ENCODE assay signal across 9 mouse cellular contexts in the genomic region with DNA sequence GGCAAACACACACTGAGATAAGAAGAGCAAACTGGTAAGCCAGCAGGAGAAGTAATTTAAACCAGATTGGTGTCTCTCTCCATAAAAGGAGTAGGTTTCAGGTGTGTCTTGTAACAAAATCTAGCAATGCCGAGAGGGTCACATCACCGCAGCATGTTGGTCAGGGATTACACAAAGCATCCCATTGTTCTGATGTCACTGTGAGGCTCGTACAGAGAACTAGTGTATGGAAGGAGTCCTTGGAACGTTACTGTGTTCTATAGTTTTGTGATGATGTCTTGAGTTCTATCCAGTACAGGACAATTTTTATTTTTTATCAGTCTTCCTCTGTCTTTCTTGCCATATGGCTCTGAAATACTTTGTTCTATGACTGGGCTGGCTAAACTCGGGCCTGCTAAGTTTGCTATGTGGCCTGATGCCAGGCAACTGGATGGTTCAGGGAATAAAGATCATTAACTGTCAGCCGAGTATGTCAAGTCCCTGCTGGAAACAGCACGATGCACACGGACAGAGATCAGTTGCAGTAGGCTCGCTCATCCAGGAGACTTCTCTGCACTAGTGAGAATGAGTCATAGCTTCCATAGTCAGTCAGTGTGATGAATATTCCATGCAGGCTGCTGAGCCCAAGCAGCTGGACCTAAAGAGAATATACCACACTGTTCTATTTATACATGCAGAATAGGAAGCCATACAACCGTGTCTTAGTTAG. TPM values are rescaled to one million over a fixed set of nuclear protein-coding genes. Genes with fewer than 3 reads are reported as not detected.
A peak's percentile ranks its signal among the peaks of the same experiment; 100 is the strongest.
DNase-seq lines count a peak whose midpoint lies in the region; ATAC-seq and TF ChIP-seq lines count a peak whose summit lies in the region.
"Had no signal": no experiment of that assay in that cellular context is flagged by ENCODE, and none has a peak within 500 bp of the region (broad histone marks: within the 10 kb centered on the region; RNA-seq: fewer than 3 reads in every experiment).

No protein-coding gene starts in this region.

- H3K4me2 ChIP-seq in intestine, embryonic 15.5 days (replicated peaks), result peak overlapping the region; percentile 2; the same call in 1 of the 2 replicates
- H3K4me2 ChIP-seq: limb, embryonic 12.5 days had no signal

- TF ChIP-seq POLR2A in kidney, adult 2 months (IDR thresholded peaks at IDR 0.05; ENCODE audit: low read depth, low read length), result no peak

- 45% methylated on average over 10 of the region's 10 CpGs for WGBS in kidney, adult 2 months
- 23% methylated on average over 10 of the region's 10 CpGs for WGBS in intestine, embryonic 15.5 days

- DNase-seq in kidney, adult 2 months, result peak; percentile 60
- DNase-seq in kidney, adult 18-20 months, result no peak
- DNase-seq in adrenal gland, adult 8-10 months, result peak; percentile 53
- peak; percentile 21 to 33 for DNase-seq in lung, postnatal 4 days
- DNase-seq in cerebellum, adult 9-11 months, result no peak
- no peak for DNase-seq in T-cell, adult 2 months (ENCODE audit: low spot score)

- no peak for TF ChIP-seq CTCF in kidney, adult 2 months (conservative IDR thresholded peaks at IDR 0.05; ENCODE audit: insufficient read depth, insufficient read length, low read depth, low read length)

- peaks cover 2% of the 10 kb centered on the region for H3K4me1 ChIP-seq in kidney, adult 2 months (ENCODE audit: control insufficient read depth, insufficient read depth, low read length)
- H3K4me1 ChIP-seq in intestine, embryonic 15.5 days (replicated peaks), result peaks cover 16% of the 10 kb centered on the region

- no peak overlapping the region for H3K27ac ChIP-seq in kidney, adult 2 months (ENCODE audit: insufficient read depth, low read depth, low read length)
- peak overlapping the region; percentile 57; the same call in 1 of the 2 replicates for H3K27ac ChIP-seq in intestine, embryonic 15.5 days
- H3K27ac ChIP-seq: limb, embryonic 12.5 days had no signal

- H3K9ac ChIP-seq in intestine, embryonic 15.5 days, result no peak overlapping the region
- H3K9ac ChIP-seq: limb, embryonic 12.5 days had no signal

- no peaks in the 10 kb centered on the region for H3K9me3 ChIP-seq in intestine, embryonic 15.5 days
- H3K9me3 ChIP-seq: limb, embryonic 12.5 days had no signal

- peak; percentile 69 for ATAC-seq in intestine, embryonic 15.5 days
- no peak for ATAC-seq in megakaryocyte, adult 5-6 weeks (ENCODE audit: poor library complexity, severe bottlenecking)

- no peak overlapping the region for H3K4me3 ChIP-seq in kidney, adult 2 months (ENCODE audit: insufficient read depth, low read depth, low read length)
- H3K4me3 ChIP-seq in intestine, embryonic 15.5 days (replicated peaks), result no peak overlapping the region
- H3K4me3 ChIP-seq: limb, embryonic 12.5 days had no signal

- no peaks in the 10 kb centered on the region for H3K27me3 ChIP-seq in kidney, adult 2 months (replicated peaks; ENCODE audit: control insufficient read depth, insufficient read depth, low read length)
- H3K27me3 ChIP-seq in intestine, embryonic 15.5 days (replicated peaks), result no peaks in the 10 kb centered on the region

- H3K36me3 ChIP-seq in kidney, adult 2 months (ENCODE audit: control insufficient read depth, insufficient read depth, low read length), result no peaks in the 10 kb centered on the region
- no peaks in the 10 kb centered on the region for H3K36me3 ChIP-seq in intestine, embryonic 15.5 days
- H3K36me3 ChIP-seq: limb, embryonic 12.5 days had no signal

RNA-seq across cellular contexts. Expression of gene Ccdc121, which starts 24.1 kb away (rescaled TPM):
- not detected in 2 replicates for polyA plus RNA-seq in kidney, adult 2 months (2012; rRNA removed)
- total RNA-seq in adrenal gland, adult 8-10 months (2022), result under 1 TPM in 1 of 4 experiments, not detected in 3; 0.31 TPM
- polyA plus RNA-seq in intestine, embryonic 15.5 days (2015; fragmentation: Nextera tagmentation; extraction: Ambion mirVana), result not detected in 2 replicates
- total RNA-seq in megakaryocyte, adult 5-6 weeks (2015), result not detected in 2 replicates
- total RNA-seq in megakaryocyte, adult 5-6 weeks (2017), result not detected in 2 replicates
- polyA plus RNA-seq: limb, embryonic 12.5 days had no signal

RNA-seq across cellular contexts. Expression of gene Dnah14, which starts 41.0 kb away (rescaled TPM):
- polyA plus RNA-seq in kidney, adult 2 months (2012; rRNA removed), result not detected in 2 replicates
- total RNA-seq in adrenal gland, adult 8-10 months (2022), result under 1 TPM in 3 of 4 experiments, not detected in 1; 0.03 to 0.14 (median 0.03) TPM
- polyA plus RNA-seq in intestine, embryonic 15.5 days (2015; fragmentation: Nextera tagmentation; extraction: Ambion mirVana), result 1.2 and 2.1 TPM in 2 replicates
- total RNA-seq in megakaryocyte, adult 5-6 weeks (2015), result 0.09 TPM in 1 of 2 replicates, not detected in the other
- 2.9 and 3.0 TPM in 2 replicates for total RNA-seq in megakaryocyte, adult 5-6 weeks (2017)

Comparison
In these comparisons a context has a peak if more than half of its experiments do, and no peak if none do; other contexts are left out.
1. DNase-seq: peak in kidney, adult 2 months (single experiment), adrenal gland, adult 8-10 months (single experiment) and lung, postnatal 4 days (2 of 2); none in kidney, adult 18-20 months (single experiment), cerebellum, adult 9-11 months (single experiment) and T-cell, adult 2 months (single experiment).